Mouse (Mus musculus) G1E (cell line): ENCODE data around the gene Setdb1.
"Not testable (repeated sequence)": the region's sequence is repeated elsewhere in the genome, so short reads cannot be mapped to it uniquely, and the experiment has no call there.

Experiments used
- CTCF ChIP-seq: IDR thresholded peaks from 2 replicates; pipeline ENCODE4 v1.5.1; 2012; ENCODE audit warnings: low read depth, low read length, inconsistent platforms, mixed read lengths
- GATA1 ChIP-seq: IDR thresholded peaks from 2 replicates; pipeline ENCODE4 v1.6.1; 2012; ENCODE audit warnings: borderline replicate concordance, low read length, inconsistent platforms, mixed read lengths
- POLR2AphosphoS5 ChIP-seq: IDR thresholded peaks from 2 replicates; pipeline ENCODE4 v1.6.1; 2012; ENCODE audit warnings: low read depth, low read length, inconsistent platforms; ENCODE audit not compliant: insufficient replicate concordance
- TAL1 ChIP-seq: conservative IDR thresholded peaks from 2 replicates; pipeline ENCODE4 v1.6.1; 2012; ENCODE audit warnings: low read depth, low read length, inconsistent platforms, mixed read lengths

DNA sequence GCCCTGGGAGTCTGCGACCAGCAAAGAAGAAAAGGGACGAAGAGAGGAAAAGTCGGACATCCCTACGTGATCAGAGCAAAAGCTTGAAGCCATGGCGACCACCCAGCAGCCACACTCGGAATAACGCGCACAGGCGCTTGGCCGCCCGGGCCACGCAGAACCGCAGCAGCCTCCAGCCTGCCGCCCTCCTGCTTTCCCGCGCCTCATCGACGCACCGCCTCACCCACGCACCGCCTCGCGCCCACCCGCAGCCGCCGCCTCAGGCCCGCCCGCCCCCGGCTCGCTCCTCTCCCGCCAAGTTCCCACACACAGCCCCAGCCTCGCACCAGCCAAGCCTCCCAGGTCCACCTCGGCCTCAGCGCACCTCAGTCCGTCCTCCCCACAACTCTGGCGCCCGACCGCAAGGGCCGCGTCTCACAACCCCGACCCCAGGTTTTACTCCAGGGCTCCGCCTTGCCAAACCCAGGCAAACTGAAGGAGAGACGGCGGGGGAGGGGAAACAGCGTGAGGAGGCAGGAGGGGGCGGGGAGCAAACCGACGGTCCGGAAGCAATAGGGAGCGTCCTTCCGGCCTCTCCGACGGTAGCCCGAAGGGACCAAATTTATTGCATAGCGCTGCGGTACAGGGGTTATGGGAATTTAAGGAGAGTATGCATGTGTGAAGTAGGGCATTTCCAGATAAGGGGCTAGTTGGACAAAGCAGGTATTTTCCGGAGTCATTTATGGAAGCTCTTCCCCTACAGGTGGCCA lies at the start of gene Setdb1:
- TF ChIP-seq CTCF, GATA1, TAL1, POLR2AphosphoS5: not testable (repeated sequence)
